ENCODE assay signal across 14 mouse cellular contexts in the genomic region with DNA sequence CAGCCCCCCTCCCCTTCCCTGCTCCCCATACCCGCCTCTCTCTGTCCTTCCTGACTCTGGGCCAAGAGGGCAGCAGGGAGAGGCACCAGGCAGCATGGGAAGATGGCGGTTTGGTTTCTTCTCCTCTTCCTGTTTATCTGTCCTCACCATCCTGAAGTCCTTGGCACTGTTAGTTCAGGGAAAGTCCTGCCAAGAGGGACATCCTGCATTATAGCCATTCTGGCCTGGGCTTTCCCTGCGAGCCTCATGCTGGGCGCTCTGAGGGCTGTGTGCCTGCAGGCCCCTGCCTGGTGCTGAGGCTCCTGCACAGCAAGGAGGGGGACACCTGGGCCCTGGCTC. TPM values are rescaled to one million over a fixed set of nuclear protein-coding genes. Genes with fewer than 3 reads are reported as not detected.
DNase-seq lines count a peak whose midpoint lies in the region; ATAC-seq and TF ChIP-seq lines count a peak whose summit lies in the region.
"Had no signal": no experiment of that assay in that cellular context is flagged by ENCODE, and none has a peak within 500 bp of the region (broad histone marks: within the 10 kb centered on the region; RNA-seq: fewer than 3 reads in every experiment).

No protein-coding gene starts in this region.

- no peak for ATAC-seq in CD4-positive, CD25-positive, alpha-beta regulatory T cell, adult 4 months
- ATAC-seq: forebrain, postnatal 0 days had no signal

- DNase-seq in kidney, adult 2 months, result peak; percentile 22
- DNase-seq in kidney, adult 9 months, result no peak
- DNase-seq in brain, adult 2 months (ENCODE audit: low read depth, low spot score), result peak; percentile 81
- DNase-seq in cerebellum, adult 11-12 months, result peak; percentile 86
- DNase-seq in limb, embryonic 10.5 days (ENCODE audit: low spot score), result no peak
- no peak for DNase-seq in left cerebral cortex, postnatal 25 days (ENCODE audit: low spot score in 2 of 2)
- DNase-seq: embryo, embryonic 11 days; forebrain, postnatal 0 days; spleen, adult 18-20 months; thymus, postnatal 36 days had no signal

- peaks cover 37% of the 10 kb centered on the region for H3K4me1 ChIP-seq in kidney, adult 2 months (ENCODE audit: control insufficient read depth, insufficient read depth, low read length)
- peaks cover 69% of the 10 kb centered on the region for H3K4me1 ChIP-seq in limb, embryonic 10.5 days

- no peaks in the 10 kb centered on the region for H3K9me3 ChIP-seq in limb, embryonic 10.5 days (replicated peaks)

- no peaks in the 10 kb centered on the region for H3K36me3 ChIP-seq in kidney, adult 2 months (ENCODE audit: control insufficient read depth, insufficient read depth, low read length)
- no peaks in the 10 kb centered on the region for H3K36me3 ChIP-seq in limb, embryonic 10.5 days

- intact Hi-C loops in left cerebral cortex, postnatal 25 days (cut with DNase I), result no loop called here

- 55% methylated on average over 4 of the region's 4 CpGs for WGBS in kidney, adult 2 months
- 73% methylated on average over 4 of the region's 4 CpGs for WGBS in limb, embryonic 10.5 days

- TF ChIP-seq CTCF in kidney, adult 2 months (conservative IDR thresholded peaks at IDR 0.05; ENCODE audit: insufficient read depth, insufficient read length, low read depth, low read length), result no peak

- no peak overlapping the region for H3K4me3 ChIP-seq in kidney, adult 2 months (ENCODE audit: insufficient read depth, low read depth, low read length)
- H3K4me3 ChIP-seq in limb, embryonic 10.5 days, result no peak overlapping the region
- H3K4me3 ChIP-seq: left cerebral cortex, adult 2 months had no signal

- TF ChIP-seq POLR2A in kidney, adult 2 months (IDR thresholded peaks at IDR 0.05; ENCODE audit: low read depth, low read length), result no peak

- H3K27ac ChIP-seq in kidney, adult 2 months (ENCODE audit: insufficient read depth, low read depth, low read length), result no peak overlapping the region
- peak overlapping the region; percentile 61 for H3K27ac ChIP-seq in limb, embryonic 10.5 days
- H3K27ac ChIP-seq: left cerebral cortex, adult 2 months; macrophage had no signal

- H3K27me3 ChIP-seq in kidney, adult 2 months (replicated peaks; ENCODE audit: control insufficient read depth, insufficient read depth, low read length), result no peaks in the 10 kb centered on the region
- no peaks in the 10 kb centered on the region for H3K27me3 ChIP-seq in limb, embryonic 10.5 days (ENCODE audit: low read depth, poor library complexity, severe bottlenecking)

RNA-seq across cellular contexts. Expression of a gene that starts 10.8 kb away (rescaled TPM):
- polyA plus RNA-seq in kidney, adult 2 months (2012; rRNA removed), result 8.8 and 10.8 TPM in 2 replicates
- polyA plus RNA-seq in limb, embryonic 10.5 days (2016; fragmentation: Nextera tagmentation; extraction: Ambion mirVana), result 26.2 and 28.1 TPM in 2 replicates
- not detected for polyA plus RNA-seq in CD4-positive, CD25-positive, alpha-beta regulatory T cell, adult 4 months (2017; shearing (Covaris generic))
- 10 to 100 TPM in 1 of 2 experiments, 1 to 10 TPM in 1; 9.0 to 10.2 TPM for total RNA-seq in left cerebral cortex, postnatal 25 days (2021)

RNA-seq across cellular contexts. Expression of a gene that starts 45.2 kb away (rescaled TPM):
- polyA plus RNA-seq in kidney, adult 2 months (2012; rRNA removed), result 0.06 and 0.12 TPM in 2 replicates
- polyA plus RNA-seq in limb, embryonic 10.5 days (2016; fragmentation: Nextera tagmentation; extraction: Ambion mirVana), result 0.13 and 0.36 TPM in 2 replicates
- not detected for polyA plus RNA-seq in CD4-positive, CD25-positive, alpha-beta regulatory T cell, adult 4 months (2017; shearing (Covaris generic))
- total RNA-seq in left cerebral cortex, postnatal 25 days (2021), result under 1 TPM; 0.21 to 0.28 TPM
- total RNA-seq: adrenal gland, adult 18-20 months; forebrain, postnatal 0 days; left cerebral cortex, adult 2 months had no signal
- polyA plus RNA-seq: macrophage had no signal

Comparison
In these comparisons a context has a peak if more than half of its experiments do, and no peak if none do; other contexts are left out.
1. DNase-seq: peak in kidney, adult 2 months (single experiment), brain, adult 2 months (single experiment) and cerebellum, adult 11-12 months (single experiment); none in kidney, adult 9 months (single experiment), limb, embryonic 10.5 days (single experiment) and left cerebral cortex, postnatal 25 days (0 of 2).